Mouse (Mus musculus) T-cell, adult 2 months (primary cell): ENCODE results near the gene Fjx1.

Source experiments
- DNase-seq: peaks from one replicate; pipeline ENCODE4 v3.0.0; 2022; ENCODE audit warnings: low spot score

Gene Fjx1

GRCm38 (mm10) chr2:102416149-102416743 lies 36.1 kb downstream of the Fjx1 start:
- DNase-seq = no peak

GRCm38 (mm10) chr2:102412738-102413137 lies 39.6 kb downstream of the Fjx1 start:
- no peak for DNase-seq

GRCm38 (mm10) chr2:102410615-102411014 lies 41.7 kb downstream of the Fjx1 start:
- no peak for DNase-seq

- DNase-seq = no peak
These were observed 42.6 kb downstream of the Fjx1 start for GRCm38 (mm10) chr2:102409741-102410140.

- DNase-seq = no peak
These were observed 44.7 kb downstream of the Fjx1 start, which contains the start of gene Trim44 for GRCm38 (mm10) chr2:102407363-102408184. TSS of gene Trim44 (minus strand) at chr2:102407828.

GRCm38 (mm10) chr2:102406324-102407304 lies 45.7 kb downstream of the Fjx1 start:
- no peak for DNase-seq

GRCm38 (mm10) chr2:102403982-102404381 lies 48.3 kb downstream of the Fjx1 start:
- DNase-seq = no peak

- no peak for DNase-seq
These were observed 49.0 kb downstream of the Fjx1 start for GRCm38 (mm10) chr2:102403306-102403705.

- no peak for DNase-seq
These were observed 51.0 kb downstream of the Fjx1 start for GRCm38 (mm10) chr2:102401352-102401692.

GRCm38 (mm10) chr2:102400605-102401351 lies 51.5 kb downstream of the Fjx1 start:
- DNase-seq = peak; percentile 83

- no peak for DNase-seq
These were observed 52.3 kb downstream of the Fjx1 start for GRCm38 (mm10) chr2:102399864-102400604.
